Mouse (Mus musculus): ENCODE data around the gene Snapin. TPM values are rescaled to one million over a fixed set of nuclear protein-coding genes. Genes with fewer than 3 reads are reported as not detected.

Gene Snapin
- polyA plus RNA-seq, 1 experiment from 2014 or later = 69.1 TPM

DNA sequence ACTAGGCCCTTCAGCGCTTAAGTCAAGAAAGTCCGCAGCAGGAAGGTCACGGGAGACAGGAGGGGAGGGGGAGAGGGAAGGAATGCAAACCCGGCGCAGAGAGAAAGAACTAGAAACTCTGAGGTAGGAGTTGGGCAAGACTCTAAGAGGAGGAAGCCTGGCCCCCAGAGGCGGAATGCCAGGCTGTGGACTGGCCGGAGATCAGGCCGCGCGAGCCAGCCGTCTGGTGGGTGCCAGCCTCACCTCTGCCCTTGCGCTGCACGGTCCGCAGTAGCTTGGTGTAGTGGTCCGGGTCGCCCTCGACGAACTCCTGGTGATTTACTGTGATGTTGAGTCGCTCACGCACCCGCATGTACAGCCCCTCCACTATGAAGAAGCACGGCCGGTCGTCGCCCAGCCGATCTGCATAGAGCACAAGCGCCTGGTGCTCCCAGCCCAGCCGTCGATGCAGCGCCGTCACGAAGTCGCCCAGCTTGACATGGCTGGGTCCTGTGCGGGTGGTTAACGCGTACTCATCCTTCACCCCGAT, 26.2 kb downstream of the Snapin start:
- Histone ChIP-seq H3K27me3 (ENCODE audit: insufficient read depth, poor library complexity, severe bottlenecking) (peaks cover 76% of the 10 kb centered on the region), H3K9me3 (no peaks in the 10 kb centered on the region), H3K27ac (peak overlapping the region; percentile 1; the same call in 1 of the 2 replicates), H3K4me1 (replicated peaks) (peaks cover 19% of the 10 kb centered on the region), H3K36me3 (no peaks in the 10 kb centered on the region), H3K4me3 (peak overlapping the region; percentile 57)
- peak; percentile 24 for DNase-seq (ENCODE audit: low spot score)
- WGBS = 8% methylated on average over 37 of the region's 37 CpGs

DNA sequence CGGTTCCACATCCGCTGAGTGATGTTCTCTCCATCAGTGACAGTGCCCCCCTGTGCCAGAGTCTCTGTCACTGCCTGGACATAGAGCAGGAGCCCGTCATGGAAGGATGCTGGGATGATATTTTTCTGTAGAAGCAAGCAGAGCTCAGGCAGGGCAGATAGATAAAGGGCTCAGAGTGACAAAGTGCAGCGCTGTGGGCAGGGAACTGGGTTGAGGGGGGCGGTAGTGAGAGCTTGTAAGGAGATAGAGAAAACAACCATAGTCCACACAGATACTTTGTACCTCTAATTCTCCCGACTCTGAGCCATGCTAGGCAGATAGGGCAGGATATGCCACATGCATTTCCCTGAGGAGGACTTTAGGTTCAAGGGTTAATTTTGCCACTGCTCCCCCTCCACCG, 28.3 kb downstream of the Snapin start:
- H3K9me3 ChIP-seq = no peaks in the 10 kb centered on the region
- 32% methylated on average over 7 of the region's 7 CpGs for WGBS
- peaks cover 19% of the 10 kb centered on the region for H3K4me1 ChIP-seq (replicated peaks)
- no peak overlapping the region for H3K4me3 ChIP-seq
- no peak overlapping the region for H3K27ac ChIP-seq
- H3K27me3 ChIP-seq (ENCODE audit: insufficient read depth, poor library complexity, severe bottlenecking) = peaks cover 66% of the 10 kb centered on the region
- H3K36me3 ChIP-seq = no peaks in the 10 kb centered on the region
- no peak for DNase-seq (ENCODE audit: low spot score)

DNA sequence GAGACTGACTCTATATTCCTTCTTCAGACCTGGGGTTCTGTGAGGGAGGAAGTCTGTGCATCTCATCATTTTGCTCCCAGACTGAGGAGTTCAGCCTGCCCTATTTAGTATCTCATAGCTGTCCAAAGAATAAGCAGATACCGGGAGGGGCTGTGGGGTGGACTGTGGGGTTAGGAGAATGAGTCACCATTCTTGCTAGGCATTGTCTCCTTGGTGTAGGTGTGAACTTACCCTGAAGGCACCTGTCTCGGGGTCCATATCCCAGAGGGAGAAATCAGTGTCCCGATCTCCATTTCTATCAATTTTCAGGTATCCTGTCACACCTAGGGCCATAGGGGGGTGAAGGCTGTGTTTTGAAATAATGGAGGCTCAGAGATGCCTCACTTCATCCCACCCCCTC, 28.9 kb downstream of the Snapin start:
- H3K4me1 ChIP-seq (replicated peaks) = peaks cover 19% of the 10 kb centered on the region
- H3K4me3 ChIP-seq = no peak overlapping the region
- 91% methylated on average over 3 of the region's 3 CpGs for WGBS
- no peaks in the 10 kb centered on the region for H3K36me3 ChIP-seq
- H3K9me3 ChIP-seq = no peaks in the 10 kb centered on the region
- no peak for DNase-seq (ENCODE audit: low spot score)
- H3K27ac ChIP-seq = no peak overlapping the region
- peaks cover 64% of the 10 kb centered on the region for H3K27me3 ChIP-seq (ENCODE audit: insufficient read depth, poor library complexity, severe bottlenecking)

DNA sequence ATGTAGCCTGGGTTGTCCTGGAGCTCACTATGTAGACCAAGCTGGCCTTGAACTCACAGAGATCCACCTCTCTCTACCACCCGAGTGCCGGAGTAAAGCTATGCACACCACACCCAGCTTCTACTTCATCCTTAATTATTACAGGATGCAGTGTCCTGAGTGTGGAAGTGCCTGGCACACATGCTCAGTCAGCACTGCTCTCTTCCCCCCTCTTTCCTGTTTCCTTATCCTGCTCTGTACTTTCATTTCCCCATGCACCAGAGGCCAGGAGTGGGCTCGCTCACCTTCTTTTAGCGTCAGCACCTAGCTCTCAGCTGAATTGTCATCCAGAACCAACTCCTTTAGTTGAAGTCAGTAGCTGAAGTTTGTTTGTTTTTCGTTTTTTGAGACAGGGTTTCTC, 30.5 kb downstream of the Snapin start:
- Histone ChIP-seq H3K27me3 (ENCODE audit: insufficient read depth, poor library complexity, severe bottlenecking) (peaks cover 50% of the 10 kb centered on the region), H3K4me1 (replicated peaks) (peaks cover 9% of the 10 kb centered on the region), H3K4me3 (no peak overlapping the region), H3K36me3 (no peaks in the 10 kb centered on the region), H3K9me3 (no peaks in the 10 kb centered on the region), H3K27ac (no peak overlapping the region)
- DNase-seq (ENCODE audit: low spot score) = no peak
- WGBS = 81% methylated on average over 5 of the region's 5 CpGs

DNA sequence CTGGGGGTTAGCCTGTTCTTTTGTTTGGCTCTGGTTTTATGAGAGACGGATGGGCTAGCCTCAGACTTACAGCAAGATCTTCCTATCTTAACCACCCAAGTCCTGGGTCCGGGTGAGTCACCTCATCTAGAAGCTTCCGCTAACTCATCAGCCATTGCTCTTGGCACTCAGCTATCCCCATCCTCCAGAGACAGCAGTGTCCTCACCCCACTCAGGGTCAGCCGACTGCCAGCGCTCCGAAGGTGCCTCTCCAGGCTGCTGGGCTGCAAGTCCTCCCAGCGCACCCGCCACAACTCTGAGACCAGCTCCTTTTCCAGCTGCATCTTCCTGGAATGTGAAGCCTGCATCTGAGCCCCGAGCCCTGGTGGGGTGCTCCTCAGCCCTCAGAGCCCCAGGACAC, 31.1 kb downstream of the Snapin start:
- Histone ChIP-seq H3K4me1 (replicated peaks) (peaks cover 3% of the 10 kb centered on the region), H3K4me3 (no peak overlapping the region), H3K27me3 (ENCODE audit: insufficient read depth, poor library complexity, severe bottlenecking) (peaks cover 44% of the 10 kb centered on the region), H3K27ac (no peak overlapping the region), H3K36me3 (no peaks in the 10 kb centered on the region), H3K9me3 (no peaks in the 10 kb centered on the region)
- WGBS = 78% methylated on average over 9 of the region's 9 CpGs
- DNase-seq (ENCODE audit: low spot score) = no peak

DNA sequence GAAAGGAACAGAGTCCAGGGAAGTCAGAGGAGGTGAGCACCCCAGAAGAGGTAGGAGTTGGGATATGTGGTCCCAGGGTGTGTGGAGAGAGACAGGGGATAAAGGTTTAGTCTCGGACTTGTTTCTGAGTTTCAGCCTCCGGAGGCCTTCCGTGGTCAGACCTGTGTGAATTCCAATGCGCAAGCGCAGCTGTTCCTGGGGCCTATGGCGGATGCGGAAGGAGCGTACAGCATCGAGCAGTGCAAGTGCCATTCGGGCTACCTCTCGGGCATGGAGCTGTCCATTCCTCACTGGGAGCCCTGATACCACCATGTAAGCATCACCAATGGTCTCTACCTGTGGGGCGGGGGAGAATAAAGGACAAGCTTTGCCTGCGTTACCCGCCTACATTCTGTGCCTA, 35.9 kb downstream of the Snapin start:
- WGBS = 87% methylated on average over 14 of the region's 14 CpGs
- H3K27ac ChIP-seq = no peak overlapping the region
- no peaks in the 10 kb centered on the region for H3K36me3 ChIP-seq
- H3K9me3 ChIP-seq = no peaks in the 10 kb centered on the region
- H3K4me3 ChIP-seq = no peak overlapping the region
- H3K27me3 ChIP-seq (ENCODE audit: insufficient read depth, poor library complexity, severe bottlenecking) = no peaks in the 10 kb centered on the region
- no peak for DNase-seq (ENCODE audit: low spot score)
- peaks cover 12% of the 10 kb centered on the region; the same call in 1 of the 2 replicates for H3K4me1 ChIP-seq (replicated peaks)

DNA sequence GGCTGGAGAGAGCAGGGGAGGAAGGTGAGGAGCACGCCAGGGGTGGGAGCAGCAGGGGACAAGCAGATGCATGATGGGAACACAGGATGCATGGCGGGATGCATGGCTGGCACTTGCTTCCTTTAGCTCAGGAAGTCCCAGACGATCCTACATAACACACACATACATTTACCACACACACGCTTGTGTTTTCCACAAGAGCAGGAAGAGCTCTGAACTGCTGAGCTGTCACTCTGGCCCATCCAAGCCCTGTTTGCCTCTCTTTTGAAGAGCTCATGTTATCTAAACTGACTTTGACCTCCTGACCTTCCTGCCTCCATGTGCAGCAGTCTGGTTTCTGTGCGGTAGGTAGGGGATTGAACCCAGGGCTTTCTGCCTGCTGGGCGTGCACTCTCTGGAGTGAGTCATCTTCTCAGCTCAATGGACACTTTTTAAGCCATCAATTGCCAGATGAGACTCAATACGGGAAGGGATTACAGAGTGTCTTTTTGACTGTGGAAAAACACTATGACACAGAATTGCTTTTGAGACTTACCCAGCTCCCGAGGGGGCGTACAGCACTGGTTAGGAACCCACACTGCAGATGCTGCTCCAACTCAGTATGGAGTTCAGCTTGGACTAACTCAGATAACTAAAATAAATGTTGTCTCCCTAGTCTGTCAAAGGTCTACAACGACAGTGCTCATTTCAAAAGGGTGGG, 39.3 kb downstream of the Snapin start:
- H3K4me3 ChIP-seq = peak overlapping the region; percentile 25; the same call in 1 of the 2 replicates
- no peak overlapping the region; the same call in 1 of the 2 replicates for H3K27ac ChIP-seq
- WGBS = 57% methylated on average over 10 of the region's 10 CpGs

DNA sequence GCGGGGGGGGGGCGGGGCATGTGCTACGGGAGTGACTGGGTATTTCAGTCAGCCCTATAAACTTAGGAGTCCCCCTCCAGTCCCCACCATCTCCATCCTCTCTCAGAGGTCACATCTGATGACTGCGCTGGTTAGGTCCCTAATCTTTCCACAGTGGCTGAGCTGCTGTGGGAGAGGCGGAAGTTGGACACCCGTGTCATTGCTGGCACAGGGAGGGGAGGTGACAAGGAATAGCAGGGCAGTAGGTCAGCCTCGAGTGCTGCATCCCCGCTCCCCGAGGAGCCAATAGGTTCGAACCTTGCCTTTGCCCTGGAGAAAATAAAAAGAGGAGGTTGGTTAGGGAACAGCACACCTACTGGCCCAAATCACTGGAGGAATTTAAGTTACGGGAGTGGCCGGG, 40.0 kb downstream of the Snapin start:
- no peak overlapping the region; the same call in 1 of the 2 replicates for H3K27ac ChIP-seq
- peak overlapping the region; percentile 25; the same call in 1 of the 2 replicates for H3K4me3 ChIP-seq
- no peak for DNase-seq (ENCODE audit: low spot score)
- H3K27me3 ChIP-seq (ENCODE audit: insufficient read depth, poor library complexity, severe bottlenecking) = no peaks in the 10 kb centered on the region
- no peaks in the 10 kb centered on the region for H3K36me3 ChIP-seq
- no peaks in the 10 kb centered on the region for H3K9me3 ChIP-seq
- WGBS = 35% methylated on average over 12 of the region's 12 CpGs
- peaks cover 34% of the 10 kb centered on the region for H3K4me1 ChIP-seq (replicated peaks)

More for the DNA sequence above, 39.3 kb downstream of the Snapin start:
- Histone ChIP-seq H3K36me3 (no peaks in the 10 kb centered on the region), H3K4me1 (replicated peaks) (peaks cover 27% of the 10 kb centered on the region), H3K9me3 (no peaks in the 10 kb centered on the region), H3K27me3 (ENCODE audit: insufficient read depth, poor library complexity, severe bottlenecking) (no peaks in the 10 kb centered on the region)
- no peak for DNase-seq (ENCODE audit: low spot score)

DNA sequence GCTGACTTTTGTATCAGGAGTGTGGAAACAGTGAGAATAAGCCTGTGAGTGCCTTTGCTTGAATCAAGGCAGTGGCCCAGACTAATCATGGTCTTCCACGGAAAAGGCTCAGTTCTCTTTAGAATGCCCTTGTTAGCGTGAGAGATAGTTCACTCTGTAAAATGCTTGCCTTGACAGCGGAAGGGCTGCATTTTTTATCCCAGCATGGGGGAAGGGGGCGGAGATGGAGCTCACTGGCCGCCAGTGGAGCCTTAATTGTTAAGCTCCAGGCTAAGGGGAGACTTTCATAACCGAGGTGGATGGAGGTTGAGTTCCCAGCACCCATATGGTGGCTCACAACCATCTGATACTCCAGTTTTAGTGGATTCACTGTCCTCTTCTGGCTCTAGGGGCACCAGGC, 42.2 kb downstream of the Snapin start:
- peaks cover 38% of the 10 kb centered on the region for H3K4me1 ChIP-seq (replicated peaks)
- H3K27me3 ChIP-seq (ENCODE audit: insufficient read depth, poor library complexity, severe bottlenecking) = no peaks in the 10 kb centered on the region
- no peak for DNase-seq (ENCODE audit: low spot score)
- WGBS = 20% methylated on average over 6 of the region's 6 CpGs
- H3K9me3 ChIP-seq = no peaks in the 10 kb centered on the region
- H3K27ac ChIP-seq = peak overlapping the region; percentile 45; the same call in 1 of the 2 replicates
- H3K4me3 ChIP-seq = no peak overlapping the region
- no peaks in the 10 kb centered on the region for H3K36me3 ChIP-seq

DNA sequence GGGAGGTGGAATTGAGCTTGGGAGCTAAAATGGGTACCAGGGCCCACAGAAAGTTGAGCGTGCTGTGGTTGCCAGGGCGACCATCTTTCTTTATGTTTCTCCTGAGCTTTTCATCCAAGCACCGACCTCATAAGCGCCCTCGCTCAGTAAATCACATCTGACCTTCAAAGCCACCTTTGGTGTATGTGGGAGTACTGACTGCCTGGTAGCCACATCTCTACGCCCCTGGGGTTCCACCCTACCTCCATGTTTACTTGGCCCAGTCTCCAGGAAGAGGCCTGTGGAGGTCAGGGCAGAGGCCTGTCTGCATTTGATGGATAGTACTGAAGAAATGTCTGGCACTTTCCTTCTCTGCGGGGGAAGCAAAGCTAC, 43.7 kb downstream of the Snapin start:
- Histone ChIP-seq H3K4me1 (replicated peaks) (peaks cover 38% of the 10 kb centered on the region), H3K27ac (peak overlapping the region; percentile 96), H3K27me3 (ENCODE audit: insufficient read depth, poor library complexity, severe bottlenecking) (no peaks in the 10 kb centered on the region), H3K36me3 (no peaks in the 10 kb centered on the region), H3K9me3 (no peaks in the 10 kb centered on the region), H3K4me3 (peak overlapping the region; percentile 50)
- WGBS = 35% methylated on average over 7 of the region's 7 CpGs
- DNase-seq (ENCODE audit: low spot score) = no peak

DNA sequence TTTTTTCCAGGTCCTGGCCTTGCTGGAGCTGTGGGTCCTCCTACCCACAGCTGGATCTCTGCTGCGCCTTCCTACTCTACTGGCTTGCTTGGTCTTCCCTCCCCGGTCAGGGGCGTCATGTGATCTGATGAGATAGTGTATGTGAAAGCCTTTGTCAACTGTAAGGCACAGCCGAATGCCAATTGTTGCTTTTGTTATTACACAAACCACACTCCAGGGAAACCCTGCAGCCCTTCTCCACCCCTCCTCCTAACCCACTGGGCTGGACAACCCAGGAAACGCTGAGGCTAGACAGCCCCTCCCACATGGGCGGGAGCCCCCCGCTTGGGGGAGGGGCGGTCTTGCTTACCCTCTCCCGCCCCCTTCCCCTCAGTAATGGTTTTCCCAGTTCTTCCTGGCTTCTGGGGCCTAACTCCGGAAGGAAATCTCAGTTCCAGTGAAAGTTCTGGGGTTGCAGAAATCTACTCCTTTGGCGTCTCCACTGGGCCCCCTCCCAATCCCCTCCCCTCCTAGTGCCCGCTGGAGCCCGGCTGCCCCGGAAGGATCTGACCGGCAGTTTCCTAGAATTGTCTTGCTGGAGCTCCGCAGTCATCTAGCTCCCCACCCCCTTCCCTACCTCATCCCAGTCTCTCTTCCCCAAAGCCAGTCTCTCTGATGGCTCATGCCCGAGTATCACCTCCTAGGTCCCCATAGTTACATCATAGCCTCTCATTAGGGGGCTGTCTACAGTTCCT, 44.3 kb downstream of the Snapin start:
- peaks cover 37% of the 10 kb centered on the region for H3K4me1 ChIP-seq (replicated peaks)
- H3K4me3 ChIP-seq = peak overlapping the region; percentile 50
- H3K27me3 ChIP-seq (ENCODE audit: insufficient read depth, poor library complexity, severe bottlenecking) = no peaks in the 10 kb centered on the region
- WGBS = under 1% methylated on average over 17 of the region's 17 CpGs
- peak; percentile 88 for DNase-seq (ENCODE audit: low spot score)
- no peaks in the 10 kb centered on the region for H3K36me3 ChIP-seq
- H3K27ac ChIP-seq = peak overlapping the region; percentile 96
- H3K9me3 ChIP-seq = no peaks in the 10 kb centered on the region

DNA sequence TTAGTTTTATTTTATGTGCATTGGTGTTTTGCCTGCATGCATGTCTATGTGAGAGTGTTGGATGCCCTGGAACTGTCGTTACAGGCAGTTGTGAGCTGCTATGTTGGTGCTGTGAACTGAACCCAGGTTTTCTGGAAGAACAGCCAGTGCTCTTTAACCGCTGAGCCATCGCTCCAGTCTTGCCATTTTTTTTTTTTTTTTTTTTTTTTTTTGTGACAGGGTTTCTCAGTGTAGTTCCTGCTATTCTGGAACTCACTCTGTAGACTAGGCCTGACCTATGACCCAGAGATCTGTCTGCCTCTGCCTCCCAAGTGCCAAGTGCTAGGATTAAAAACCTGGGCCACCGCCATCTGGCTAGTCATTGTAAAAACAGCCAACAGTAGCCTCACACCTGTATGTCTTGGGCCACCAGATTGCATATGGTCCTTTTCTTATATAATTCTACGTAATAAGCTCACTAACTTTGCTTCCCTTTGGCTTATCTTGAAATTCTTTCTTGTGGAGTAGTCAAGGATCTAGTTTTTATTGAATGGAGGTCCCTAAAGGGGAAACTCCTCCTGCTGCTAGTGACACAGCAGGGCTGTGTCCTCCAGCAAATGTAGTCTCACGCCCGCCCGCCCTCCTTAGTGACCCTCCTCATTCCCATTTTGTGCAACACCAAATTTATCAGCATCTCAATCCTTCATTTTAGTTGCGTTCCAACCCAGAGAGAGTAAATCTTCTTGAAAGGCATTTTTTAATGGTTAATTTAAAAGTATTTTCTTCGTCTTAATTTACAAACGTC, 45.2 kb downstream of the Snapin start:
- H3K27ac ChIP-seq = peak overlapping the region; percentile 96
- no peaks in the 10 kb centered on the region for H3K27me3 ChIP-seq (ENCODE audit: insufficient read depth, poor library complexity, severe bottlenecking)
- peaks cover 27% of the 10 kb centered on the region for H3K4me1 ChIP-seq (replicated peaks)
- DNase-seq (ENCODE audit: low spot score) = no peak
- H3K4me3 ChIP-seq = peak overlapping the region; percentile 50
- WGBS = 64% methylated on average over 11 of the region's 11 CpGs
- H3K36me3 ChIP-seq = no peaks in the 10 kb centered on the region
- H3K9me3 ChIP-seq = no peaks in the 10 kb centered on the region
